Mouse (Mus musculus) limb, embryonic 13.5 days (tissue): ENCODE measurements at regions not wholly inside any gene's neighbourhood (a gene's known extent, or its start where the extent isn't known, plus 50 kb on each side); places are given as distances from the start of the nearest gene placed in this dataset.

Experiments
- ATAC-seq: fragments of 200-750 bp; cut with Nextera tagmentation; 2 replicates; pipeline ENCODE4 v1.8.0; 2017; ENCODE audit warnings: low read depth, moderate number of reproducible peaks, moderate TSS enrichment; ENCODE audit not compliant: low FRiP score
- H3K27ac ChIP-seq: fragments of 300-500 bp; sonication (generic); 2 replicates; pipeline ENCODE4 v1.5.1; 2015; ENCODE audit warnings: inconsistent platforms, mild to moderate bottlenecking, moderate library complexity
- H3K27me3 ChIP-seq: fragments of 300-500 bp; sonication (generic); 2 replicates; pipeline ENCODE4 v1.6.1; 2015; ENCODE audit warnings: mild to moderate bottlenecking, inconsistent platforms
- H3K36me3 ChIP-seq: fragments of 300-500 bp; sonication (generic); 2 replicates; pipeline ENCODE4 v1.6.1; 2015; ENCODE audit warnings: inconsistent platforms, mild to moderate bottlenecking, moderate library complexity
- H3K4me1 ChIP-seq: fragments of 300-500 bp; sonication (generic); 2 replicates; pipeline ENCODE4 v1.6.1; 2015; ENCODE audit warnings: inconsistent platforms
- H3K4me2 ChIP-seq: fragments of 300-500 bp; sonication (generic); replicated peaks from 2 replicates; pipeline ENCODE4 v1.6.1; 2015; ENCODE audit warnings: inconsistent platforms, mild to moderate bottlenecking, moderate library complexity
- H3K4me3 ChIP-seq: fragments of 300-500 bp; sonication (generic); 2 replicates; pipeline ENCODE4 v1.5.1; 2015; ENCODE audit warnings: moderate library complexity, mild to moderate bottlenecking, inconsistent platforms
- H3K9ac ChIP-seq: fragments of 300-500 bp; sonication (generic); 2 replicates; pipeline ENCODE4 v1.6.1; 2015; ENCODE audit warnings: mild to moderate bottlenecking, inconsistent platforms
- H3K9me3 ChIP-seq: fragments of 300-500 bp; sonication (generic); 2 replicates; pipeline ENCODE4 v1.6.1; 2016; ENCODE audit warnings: inconsistent platforms
- WGBS: fragments of 180-500 bp; shearing (Covaris S2); methylation state at CpG from one replicate; pipeline ENCODE4 v1.1.7; 2015; 5-methylcytosine and 5-hydroxymethylcytosine counted together

GRCm38 (mm10) chrX:12855425-12855824 lies 93.6 kb upstream of the Med14 start:
- H3K36me3 ChIP-seq, result no peaks in the 10 kb centered on the region
- H3K27ac ChIP-seq, result no peak overlapping the region
- WGBS, result 58% methylated on average over 4 of the region's 4 CpGs
- no peak overlapping the region for H3K4me2 ChIP-seq
- no peaks in the 10 kb centered on the region for H3K9me3 ChIP-seq
- H3K4me1 ChIP-seq, result no peaks in the 10 kb centered on the region
- H3K4me3 ChIP-seq, result no peak overlapping the region
- no peak overlapping the region for H3K9ac ChIP-seq
- no peak for ATAC-seq
- H3K27me3 ChIP-seq, result no peaks in the 10 kb centered on the region

GRCm38 (mm10) chrX:12851684-12852083 lies 89.8 kb upstream of the Med14 start:
- H3K9ac ChIP-seq, result no peak overlapping the region
- 68% methylated on average over 4 of the region's 4 CpGs for WGBS
- no peak overlapping the region for H3K27ac ChIP-seq
- H3K4me1 ChIP-seq, result no peaks in the 10 kb centered on the region
- H3K4me2 ChIP-seq, result no peak overlapping the region
- H3K4me3 ChIP-seq, result no peak overlapping the region
- H3K27me3 ChIP-seq, result no peaks in the 10 kb centered on the region
- ATAC-seq, result no peak
- H3K9me3 ChIP-seq, result no peaks in the 10 kb centered on the region
- H3K36me3 ChIP-seq, result no peaks in the 10 kb centered on the region

- Histone ChIP-seq H3K27ac (no peak overlapping the region), H3K9me3 (no peaks in the 10 kb centered on the region), H3K9ac (no peak overlapping the region), H3K4me3 (no peak overlapping the region), H3K27me3 (no peaks in the 10 kb centered on the region), H3K4me1 (no peaks in the 10 kb centered on the region), H3K4me2 (no peak overlapping the region), H3K36me3 (no peaks in the 10 kb centered on the region)
- WGBS, result 29% methylated on average over 1 of the region's 1 CpGs
- no peak for ATAC-seq
These were observed 82.6 kb upstream of the Med14 start for GRCm38 (mm10) chrX:12844431-12844830.

GRCm38 (mm10) chrX:12841021-12841325 lies 79.1 kb upstream of the Med14 start:
- no peaks in the 10 kb centered on the region for H3K27me3 ChIP-seq

GRCm38 (mm10) chrX:12840160-12841020 lies 78.5 kb upstream of the Med14 start:
- Histone ChIP-seq H3K9me3 (no peaks in the 10 kb centered on the region), H3K27ac (peak overlapping the region; percentile 79), H3K4me3 (peak overlapping the region; percentile 36), H3K36me3 (no peaks in the 10 kb centered on the region), H3K4me1 (no peaks in the 10 kb centered on the region), H3K4me2 (peak overlapping the region; percentile 57), H3K27me3 (no peaks in the 10 kb centered on the region), H3K9ac (peak overlapping the region; percentile 31; the same call in 1 of the 2 replicates)
- 19% methylated on average over 25 of the region's 25 CpGs for WGBS
- peak; percentile 90 for ATAC-seq

More at GRCm38 (mm10) chrX:12841021-12841325, 79.1 kb upstream of the Med14 start:
- Histone ChIP-seq H3K9me3 (no peaks in the 10 kb centered on the region), H3K36me3 (no peaks in the 10 kb centered on the region), H3K9ac (no peak overlapping the region), H3K4me2 (peak overlapping the region; percentile 57; the same call in 1 of the 2 replicates), H3K27ac (peak overlapping the region; percentile 79; the same call in 1 of the 2 replicates), H3K4me3 (no peak overlapping the region), H3K4me1 (no peaks in the 10 kb centered on the region)
- 72% methylated on average over 3 of the region's 3 CpGs for WGBS
- ATAC-seq, result no peak

GRCm38 (mm10) chrX:12839406-12840159 lies 77.7 kb upstream of the Med14 start:
- Histone ChIP-seq H3K4me3 (peak overlapping the region; percentile 36), H3K36me3 (no peaks in the 10 kb centered on the region), H3K9ac (0 out of 2 replicates have a peak overlapping the region, but pooled peaks have one; percentile 31), H3K27me3 (no peaks in the 10 kb centered on the region), H3K9me3 (no peaks in the 10 kb centered on the region), H3K4me1 (no peaks in the 10 kb centered on the region), H3K4me2 (peak overlapping the region; percentile 57), H3K27ac (peak overlapping the region; percentile 79)
- peak; percentile 66 for ATAC-seq
- WGBS, result 22% methylated on average over 11 of the region's 11 CpGs

GRCm38 (mm10) chrX:12837821-12838220 lies 75.9 kb upstream of the Med14 start:
- Histone ChIP-seq H3K4me3 (no peak overlapping the region), H3K27me3 (no peaks in the 10 kb centered on the region), H3K9ac (no peak overlapping the region), H3K9me3 (no peaks in the 10 kb centered on the region), H3K4me2 (no peak overlapping the region), H3K36me3 (no peaks in the 10 kb centered on the region), H3K4me1 (no peaks in the 10 kb centered on the region), H3K27ac (no peak overlapping the region)
- no peak for ATAC-seq
- 29% methylated on average over 1 of the region's 1 CpGs for whole genome bisulfite sequencing

- 64% methylated on average over 4 of the region's 4 CpGs for WGBS
- H3K4me3 ChIP-seq, result no peak overlapping the region
These were observed 72.8 kb upstream of the Med14 start for GRCm38 (mm10) chrX:12834681-12835080.

GRCm38 (mm10) chrX:12832709-12833108 lies 70.8 kb upstream of the Med14 start:
- Histone ChIP-seq H3K4me2 (no peak overlapping the region), H3K4me1 (no peaks in the 10 kb centered on the region), H3K9me3 (no peaks in the 10 kb centered on the region), H3K36me3 (no peaks in the 10 kb centered on the region), H3K4me3 (no peak overlapping the region), H3K9ac (no peak overlapping the region), H3K27me3 (no peaks in the 10 kb centered on the region), H3K27ac (no peak overlapping the region)
- no peak for ATAC-seq
- WGBS, result 83% methylated on average over 2 of the region's 2 CpGs

More at GRCm38 (mm10) chrX:12834681-12835080, 72.8 kb upstream of the Med14 start:
- no peaks in the 10 kb centered on the region for H3K36me3 ChIP-seq
- no peaks in the 10 kb centered on the region for H3K4me1 ChIP-seq
- no peaks in the 10 kb centered on the region for H3K27me3 ChIP-seq
- no peak for ATAC-seq
- no peaks in the 10 kb centered on the region for H3K9me3 ChIP-seq
- no peak overlapping the region for H3K4me2 ChIP-seq
- H3K9ac ChIP-seq, result no peak overlapping the region
- no peak overlapping the region for H3K27ac ChIP-seq

- H3K4me1 ChIP-seq, result no peaks in the 10 kb centered on the region
- H3K9ac ChIP-seq, result no peak overlapping the region
- H3K4me2 ChIP-seq, result no peak overlapping the region
- no peaks in the 10 kb centered on the region for H3K27me3 ChIP-seq
- no peaks in the 10 kb centered on the region for H3K36me3 ChIP-seq
- no peak overlapping the region for H3K4me3 ChIP-seq
- no peak overlapping the region for H3K27ac ChIP-seq
- 75% methylated on average over 3 of the region's 3 CpGs for WGBS
- no peaks in the 10 kb centered on the region for H3K9me3 ChIP-seq
- no peak for ATAC-seq
These were observed 67.3 kb upstream of the Med14 start for GRCm38 (mm10) chrX:12829165-12829564.

GRCm38 (mm10) chrX:12827299-12827872 lies 65.5 kb upstream of the Med14 start:
- Histone ChIP-seq H3K27me3 (no peaks in the 10 kb centered on the region; the same call in 1 of the 2 replicates), H3K27ac (no peak overlapping the region), H3K4me2 (no peak overlapping the region), H3K9ac (no peak overlapping the region), H3K4me3 (no peak overlapping the region), H3K36me3 (no peaks in the 10 kb centered on the region), H3K9me3 (no peaks in the 10 kb centered on the region), H3K4me1 (no peaks in the 10 kb centered on the region)
- WGBS, result 81% methylated on average over 4 of the region's 4 CpGs
- ATAC-seq, result no peak

- Histone ChIP-seq H3K36me3 (no peaks in the 10 kb centered on the region), H3K27me3 (no peaks in the 10 kb centered on the region; the same call in 1 of the 2 replicates), H3K4me2 (no peak overlapping the region), H3K4me1 (no peaks in the 10 kb centered on the region), H3K9me3 (no peaks in the 10 kb centered on the region), H3K27ac (no peak overlapping the region), H3K9ac (no peak overlapping the region), H3K4me3 (no peak overlapping the region)
- no peak for ATAC-seq
- WGBS, result 74% methylated on average over 4 of the region's 4 CpGs
These were observed 64.8 kb upstream of the Med14 start for GRCm38 (mm10) chrX:12826646-12827045.
